Mouse (Mus musculus) mature B cell (primary cell): ENCODE data around the gene Fbln7.

Experiments used
- in situ Hi-C: fragments of 300-500 bp; cut with MboI; formaldehyde crosslinking; loops from 2 replicates; pipeline ENCODE4 v1.14.3; 2019

Gene Fbln7

GRCm38 (mm10) chr2:128862636-128863035, at the start of gene Fbln7:
Gene Fbln7 (plus strand): TSS chr2:128862981.
- in situ Hi-C loops: no loop called here

GRCm38 (mm10) chr2:128816311-128816710, 46.5 kb upstream of the Fbln7 start:
- in situ Hi-C loops: no loop called here

GRCm38 (mm10) chr2:128816916-128817315, 45.9 kb upstream of the Fbln7 start:
- in situ Hi-C loops: no loop called here

GRCm38 (mm10) chr2:128817387-128817785, 45.4 kb upstream of the Fbln7 start:
- in situ Hi-C loops: no loop called here

GRCm38 (mm10) chr2:128817786-128818681, 44.7 kb upstream of the Fbln7 start, which contains the start of gene Tmem87b:
Gene Tmem87b (plus strand): TSS chr2:128818118.
- in situ Hi-C loops: no loop called here

GRCm38 (mm10) chr2:128818956-128819643, 43.7 kb upstream of the Fbln7 start:
- in situ Hi-C loops: no loop called here

GRCm38 (mm10) chr2:128820631-128821030, 42.1 kb upstream of the Fbln7 start:
- in situ Hi-C loops: no loop called here

GRCm38 (mm10) chr2:128823893-128824292, 38.9 kb upstream of the Fbln7 start:
- in situ Hi-C loops: no loop called here

- in situ Hi-C loops: no loop called here
Observed at GRCm38 (mm10) chr2:128827787-128828186, 35.0 kb upstream of the Fbln7 start.

GRCm38 (mm10) chr2:128832611-128833010, 30.2 kb upstream of the Fbln7 start:
- in situ Hi-C loops: no loop called here

- in situ Hi-C loops: no loop called here
Observed at GRCm38 (mm10) chr2:128833035-128833434, 29.7 kb upstream of the Fbln7 start.

GRCm38 (mm10) chr2:128833435-128833834, 29.3 kb upstream of the Fbln7 start:
- in situ Hi-C loops: no loop called here

GRCm38 (mm10) chr2:128837531-128837930, 25.2 kb upstream of the Fbln7 start:
- in situ Hi-C loops: no loop called here

- in situ Hi-C loops: no loop called here
Observed at GRCm38 (mm10) chr2:128838611-128839010, 24.2 kb upstream of the Fbln7 start.

GRCm38 (mm10) chr2:128839501-128839900, 23.3 kb upstream of the Fbln7 start:
- in situ Hi-C loops: no loop called here

GRCm38 (mm10) chr2:128842437-128842836, 20.3 kb upstream of the Fbln7 start:
- in situ Hi-C loops: no loop called here

GRCm38 (mm10) chr2:128850036-128850435, 12.7 kb upstream of the Fbln7 start:
- in situ Hi-C loops: no loop called here

- in situ Hi-C loops: no loop called here
Observed at GRCm38 (mm10) chr2:128856673-128857072, 6.1 kb upstream of the Fbln7 start.

GRCm38 (mm10) chr2:128858962-128859361, 3.8 kb upstream of the Fbln7 start:
- in situ Hi-C loops: no loop called here

GRCm38 (mm10) chr2:128859861-128860260, 2.9 kb upstream of the Fbln7 start:
- in situ Hi-C loops: no loop called here

GRCm38 (mm10) chr2:128863777-128864331, 1.1 kb downstream of the Fbln7 start:
- in situ Hi-C loops: no loop called here

GRCm38 (mm10) chr2:128865061-128865460, 2.3 kb downstream of the Fbln7 start:
- in situ Hi-C loops: no loop called here

GRCm38 (mm10) chr2:128871656-128872055, 8.9 kb downstream of the Fbln7 start:
- in situ Hi-C loops: no loop called here
